Mouse (Mus musculus) layer of hippocampus, postnatal 14 days (tissue): ENCODE results near the gene Tbx5. TPM values are rescaled to one million over a fixed set of nuclear protein-coding genes. Genes with fewer than 3 reads are reported as not detected.

Experiments used
- total RNA-seq, 2 experiments: library from RNA; stranded (reverse); gene quantifications; 2 replicates each; pipeline ENCODE4 v1.2.3; 2021

Tbx5 gene
- total RNA-seq, 2 experiments from 2014 or later: not detected

Other genes with a start within 250 kb of the Tbx5 start
- gene Tbx3, start 162.0 kb upstream of the Tbx5 start, total RNA-seq: 1 to 10 TPM; 3.1 to 3.9 TPM